Mouse (Mus musculus): Measurements from ENCODE around the gene D1Ertd622e. TPM values are rescaled to one million over a fixed set of nuclear protein-coding genes. Genes with fewer than 3 reads are reported as not detected.

D1Ertd622e gene
- total RNA-seq, 2 experiments from 2014 or later: 16.6 to 20.4 TPM

- no peak for DNase-seq
- intact Hi-C loops (cut with DNase I): no loop called here
Measured at GRCm38 (mm10) chr1:97647037-97647436, 14.8 kb downstream of the D1Ertd622e start.

- intact Hi-C loops (cut with DNase I): no loop called here
- no peak for DNase-seq
Measured at GRCm38 (mm10) chr1:97634104-97634503, 27.8 kb downstream of the D1Ertd622e start.

- no peak for DNase-seq
Measured at GRCm38 (mm10) chr1:97632545-97633256, 29.2 kb downstream of the D1Ertd622e start.

GRCm38 (mm10) chr1:97631843-97632470 lies 29.9 kb downstream of the D1Ertd622e start:
- intact Hi-C loops (cut with DNase I): no loop called here

More at GRCm38 (mm10) chr1:97632545-97633256, 29.2 kb downstream of the D1Ertd622e start:
- intact Hi-C loops (cut with DNase I): no loop called here

GRCm38 (mm10) chr1:97630146-97630545 lies 31.7 kb downstream of the D1Ertd622e start:
- intact Hi-C loops (cut with DNase I): no loop called here
- no peak for DNase-seq

More at GRCm38 (mm10) chr1:97631843-97632470, 29.9 kb downstream of the D1Ertd622e start:
- no peak for DNase-seq

GRCm38 (mm10) chr1:97628859-97629258 lies 33.0 kb downstream of the D1Ertd622e start:
- intact Hi-C loops (cut with DNase I): no loop called here
- no peak for DNase-seq

- DNase-seq: peak in 1 of 2 experiments; percentile 26
- intact Hi-C loops (cut with DNase I): no loop called here
Measured at GRCm38 (mm10) chr1:97628016-97628415, 33.9 kb downstream of the D1Ertd622e start.

- DNase-seq: no peak
- intact Hi-C loops (cut with DNase I): no loop called here
Measured at GRCm38 (mm10) chr1:97625427-97625826, 36.4 kb downstream of the D1Ertd622e start.

- intact Hi-C loops (cut with DNase I): no loop called here
- DNase-seq: no peak
Measured at GRCm38 (mm10) chr1:97624386-97624785, 37.5 kb downstream of the D1Ertd622e start.

GRCm38 (mm10) chr1:97623214-97623856 lies 38.5 kb downstream of the D1Ertd622e start:
- intact Hi-C loops (cut with DNase I): no loop called here
- DNase-seq: no peak

GRCm38 (mm10) chr1:97622574-97623208 lies 39.2 kb downstream of the D1Ertd622e start:
- no peak for DNase-seq
- intact Hi-C loops (cut with DNase I): no loop called here

- DNase-seq: no peak
- intact Hi-C loops (cut with DNase I): no loop called here
Measured at GRCm38 (mm10) chr1:97619621-97620320, 42.1 kb downstream of the D1Ertd622e start.

- intact Hi-C loops (cut with DNase I): no loop called here
- no peak for DNase-seq
Measured at GRCm38 (mm10) chr1:97615525-97615924, 46.3 kb downstream of the D1Ertd622e start.

GRCm38 (mm10) chr1:97614531-97615462 lies 47.1 kb downstream of the D1Ertd622e start:
- intact Hi-C loops (cut with DNase I): no loop called here
- no peak for DNase-seq

GRCm38 (mm10) chr1:97611747-97612146 lies 50.1 kb downstream of the D1Ertd622e start:
- intact Hi-C loops (cut with DNase I): no loop called here

GRCm38 (mm10) chr1:97603361-97603760 lies 58.5 kb downstream of the D1Ertd622e start:
- intact Hi-C loops (cut with DNase I): no loop called here
- DNase-seq: no peak

More at GRCm38 (mm10) chr1:97611747-97612146, 50.1 kb downstream of the D1Ertd622e start:
- DNase-seq: no peak

GRCm38 (mm10) chr1:97600371-97600770 lies 61.5 kb downstream of the D1Ertd622e start:
- DNase-seq: no peak
- intact Hi-C loops (cut with DNase I): no loop called here

GRCm38 (mm10) chr1:97599101-97599500 lies 62.8 kb downstream of the D1Ertd622e start:
- intact Hi-C loops (cut with DNase I): no loop called here

GRCm38 (mm10) chr1:97588561-97588960 lies 73.3 kb downstream of the D1Ertd622e start:
- no peak for DNase-seq
- intact Hi-C loops (cut with DNase I): no loop called here

More at GRCm38 (mm10) chr1:97599101-97599500, 62.8 kb downstream of the D1Ertd622e start:
- no peak for DNase-seq

All from gastrocnemius, postnatal 36 days (tissue).